Mouse (Mus musculus): ENCODE measurements around the gene Olfr371. TPM values are rescaled to one million over a fixed set of nuclear protein-coding genes. Genes with fewer than 3 reads are reported as not detected.

Olfr371 gene
- not detected in 2 replicates for polyA plus RNA-seq (2012; rRNA removed)

DNA sequence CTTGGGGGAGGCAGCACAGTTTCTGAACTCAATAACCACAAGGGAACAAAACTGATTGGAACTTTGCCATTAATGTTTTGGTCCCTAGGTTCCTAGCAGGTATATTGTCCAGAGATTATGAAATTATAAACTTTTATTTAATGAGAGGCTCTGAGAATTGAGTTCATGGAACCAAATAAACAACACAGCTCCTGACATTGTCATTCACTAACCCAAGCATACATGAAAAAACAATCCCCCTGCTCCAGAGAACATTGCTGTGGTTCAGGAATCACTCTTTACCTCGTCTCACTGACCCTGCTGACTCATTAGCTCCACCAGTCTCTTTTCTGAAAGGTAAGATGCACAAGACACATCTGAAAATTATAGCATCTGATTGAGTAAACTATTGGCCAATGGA lies at the start of gene Olfr371:
Gene Olfr371, plus strand, starts transcription at position 301 of the 400 bp plus-strand sequence.
- no peak for TF ChIP-seq POLR2A (IDR thresholded peaks at IDR 0.05; ENCODE audit: borderline replicate concordance, insufficient read depth, low read length)
- no peak for TF ChIP-seq CTCF (IDR thresholded peaks at IDR 0.05; ENCODE audit: borderline replicate concordance, insufficient read depth, low read depth, low read length)
- Histone ChIP-seq H3K27me3 (ENCODE audit: control insufficient read depth, insufficient read depth, low read length) (no peaks in the 10 kb centered on the region), H3K27ac (ENCODE audit: insufficient read depth, low read length) (no peak within 1 kb of the TSS), H3K4me1 (ENCODE audit: control insufficient read depth, insufficient read depth, low read length) (no peaks in the 10 kb centered on the region), H3K4me3 (replicated peaks; ENCODE audit: insufficient read depth, low read depth, low read length) (no peak within 1 kb of the TSS)
- WGBS: 32% methylated on average over 1 of the region's 1 CpGs
- DNase-seq: no peak

GRCm38 (mm10) chr8:85192346-85192745 lies 33.4 kb upstream of the Olfr371 start:
- no peaks in the 10 kb centered on the region for H3K27me3 ChIP-seq (ENCODE audit: control insufficient read depth, insufficient read depth, low read length)
- DNase-seq: no peak
- no peaks in the 10 kb centered on the region for H3K4me1 ChIP-seq (ENCODE audit: control insufficient read depth, insufficient read depth, low read length)
- TF ChIP-seq CTCF (IDR thresholded peaks at IDR 0.05; ENCODE audit: borderline replicate concordance, insufficient read depth, low read depth, low read length) (no peak), POLR2A (IDR thresholded peaks at IDR 0.05; ENCODE audit: borderline replicate concordance, insufficient read depth, low read length) (no peak)
- H3K27ac ChIP-seq (ENCODE audit: insufficient read depth, low read length): no peak overlapping the region
- no peak overlapping the region for H3K4me3 ChIP-seq (replicated peaks; ENCODE audit: insufficient read depth, low read depth, low read length)
- WGBS: 82% methylated on average over 1 of the region's 1 CpGs

- no peak for DNase-seq
- H3K27me3 ChIP-seq (ENCODE audit: control insufficient read depth, insufficient read depth, low read length): no peaks in the 10 kb centered on the region
- no peak overlapping the region for H3K27ac ChIP-seq (ENCODE audit: insufficient read depth, low read length)
- 71% methylated on average over 4 of the region's 4 CpGs for WGBS
- no peak for TF ChIP-seq CTCF (IDR thresholded peaks at IDR 0.05; ENCODE audit: borderline replicate concordance, insufficient read depth, low read depth, low read length)
- TF ChIP-seq POLR2A (IDR thresholded peaks at IDR 0.05; ENCODE audit: borderline replicate concordance, insufficient read depth, low read length): no peak
- no peaks in the 10 kb centered on the region for H3K4me1 ChIP-seq (ENCODE audit: control insufficient read depth, insufficient read depth, low read length)
- no peak overlapping the region for H3K4me3 ChIP-seq (replicated peaks; ENCODE audit: insufficient read depth, low read depth, low read length)
These were observed 5.6 kb upstream of the Olfr371 start for GRCm38 (mm10) chr8:85220220-85220619.

DNA sequence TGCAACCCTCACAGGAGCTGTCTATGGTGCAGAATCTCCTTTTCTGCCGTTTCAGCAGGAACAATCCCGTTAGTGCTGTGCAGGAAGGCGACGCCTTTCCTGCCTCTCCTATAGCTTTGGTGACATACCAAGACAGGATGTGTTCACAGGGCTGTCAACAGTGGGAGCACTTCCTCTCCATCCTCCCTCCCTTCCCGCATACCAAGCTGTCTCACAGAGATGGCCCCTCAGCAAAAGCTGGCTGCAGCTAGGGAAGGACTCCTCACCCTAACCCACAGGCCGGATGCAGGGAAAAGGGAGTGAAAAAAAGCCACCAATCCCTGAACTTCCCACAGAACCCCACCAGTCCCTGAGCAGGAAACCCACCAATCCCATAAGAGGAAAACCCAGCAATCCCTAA lies 4.8 kb upstream of the Olfr371 start:
- TF ChIP-seq POLR2A (IDR thresholded peaks at IDR 0.05; ENCODE audit: borderline replicate concordance, insufficient read depth, low read length): no peak
- TF ChIP-seq CTCF (IDR thresholded peaks at IDR 0.05; ENCODE audit: borderline replicate concordance, insufficient read depth, low read depth, low read length): no peak
- whole genome bisulfite sequencing: 61% methylated on average over 6 of the region's 6 CpGs
- DNase-seq: no peak

GRCm38 (mm10) chr8:85227297-85227696 lies 1.5 kb downstream of the Olfr371 start:
- Histone ChIP-seq H3K27me3 (ENCODE audit: control insufficient read depth, insufficient read depth, low read length) (no peaks in the 10 kb centered on the region), H3K27ac (ENCODE audit: insufficient read depth, low read length) (no peak overlapping the region), H3K4me3 (replicated peaks; ENCODE audit: insufficient read depth, low read depth, low read length) (no peak overlapping the region), H3K4me1 (ENCODE audit: control insufficient read depth, insufficient read depth, low read length) (no peaks in the 10 kb centered on the region)
- no peak for TF ChIP-seq POLR2A (IDR thresholded peaks at IDR 0.05; ENCODE audit: borderline replicate concordance, insufficient read depth, low read length)
- TF ChIP-seq CTCF (IDR thresholded peaks at IDR 0.05; ENCODE audit: borderline replicate concordance, insufficient read depth, low read depth, low read length): no peak
- no peak for DNase-seq
- WGBS: 75% methylated on average over 1 of the region's 1 CpGs

More for the DNA sequence above, 4.8 kb upstream of the Olfr371 start:
- H3K4me3 ChIP-seq (replicated peaks; ENCODE audit: insufficient read depth, low read depth, low read length): no peak overlapping the region
- H3K4me1 ChIP-seq (ENCODE audit: control insufficient read depth, insufficient read depth, low read length): no peaks in the 10 kb centered on the region
- H3K27me3 ChIP-seq (ENCODE audit: control insufficient read depth, insufficient read depth, low read length): no peaks in the 10 kb centered on the region
- H3K27ac ChIP-seq (ENCODE audit: insufficient read depth, low read length): no peak overlapping the region

Other genes starting within 250 kb of the Olfr371 start
- 12.8 and 13.5 TPM in 2 replicates for gene Junb, start 247.3 kb upstream of the Olfr371 start, polyA plus RNA-seq (2012; rRNA removed)
- 14.1 and 14.2 TPM in 2 replicates for gene Hook2, start 235.4 kb upstream of the Olfr371 start, polyA plus RNA-seq (2012; rRNA removed)
- 0.06 and 0.07 TPM in 2 replicates for gene Best2, start 211.5 kb upstream of the Olfr371 start, polyA plus RNA-seq (2012; rRNA removed)
- 291 and 296 TPM in 2 replicates for gene Asna1, start 200.7 kb upstream of the Olfr371 start, polyA plus RNA-seq (2012; rRNA removed)
- 138 and 150 TPM in 2 replicates for gene Trir, start 199.2 kb upstream of the Olfr371 start, polyA plus RNA-seq (2012; rRNA removed)
- gene Tnpo2, start 189.1 kb upstream of the Olfr371 start, polyA plus RNA-seq (2012; rRNA removed): 92.0 and 97.9 TPM in 2 replicates
- gene Fbxw9, start 165.9 kb upstream of the Olfr371 start, polyA plus RNA-seq (2012; rRNA removed): 27.7 and 29.3 TPM in 2 replicates
- 1.3 TPM in 1 of 2 replicates, not detected in the other for gene Gm5741, start 158.0 kb upstream of the Olfr371 start, polyA plus RNA-seq (2012; rRNA removed)
- gene Dhps, start 154.2 kb upstream of the Olfr371 start, polyA plus RNA-seq (2012; rRNA removed): 69.7 and 71.6 TPM in 2 replicates
- 98.0 and 102 TPM in 2 replicates for gene Wdr83os, start 145.2 kb upstream of the Olfr371 start, polyA plus RNA-seq (2012; rRNA removed)
- gene Wdr83, start 144.7 kb upstream of the Olfr371 start, polyA plus RNA-seq (2012; rRNA removed): 54.4 and 54.9 TPM in 2 replicates
- gene Man2b1, start 142.7 kb upstream of the Olfr371 start, polyA plus RNA-seq (2012; rRNA removed): 34.7 and 35.7 TPM in 2 replicates
- gene Zfp791, start 102.9 kb upstream of the Olfr371 start, polyA plus RNA-seq (2012; rRNA removed): 4.5 and 4.8 TPM in 2 replicates
- gene Cks1brt, start 74.1 kb upstream of the Olfr371 start, polyA plus RNA-seq (2012; rRNA removed): not detected in 2 replicates
- 34.4 and 35.6 TPM in 2 replicates for gene Orc6, start 73.6 kb downstream of the Olfr371 start, polyA plus RNA-seq (2012; rRNA removed)
- 75.2 and 78.6 TPM in 2 replicates for gene Vps35, start 73.8 kb downstream of the Olfr371 start, polyA plus RNA-seq (2012; rRNA removed)
- gene Mylk3, start 160.4 kb downstream of the Olfr371 start, polyA plus RNA-seq (2012; rRNA removed): 0.03 and 0.08 TPM in 2 replicates
- 13.8 and 15.5 TPM in 2 replicates for gene 4921524J17Rik, start 206.8 kb downstream of the Olfr371 start, polyA plus RNA-seq (2012; rRNA removed)

Data from cerebellum, adult 2 months (tissue).